Mouse (Mus musculus) hematopoietic stem cell, adult 5-6 weeks (primary cell): ENCODE data around the gene Ndufc1. TPM values are rescaled to one million over a fixed set of nuclear protein-coding genes. Genes with fewer than 3 reads are reported as not detected.
"Not testable (repeated sequence)": the region's sequence is repeated elsewhere in the genome, so short reads cannot be mapped to it uniquely, and the experiment has no call there.

Experiments used
- ATAC-seq, 2 experiments: fragments of 125-278 bp in 1 of 2; replicated peaks in 1 of 2; 2 replicates each; pipeline ENCODE4 v1.8.0; 2016 to 2017; ENCODE audit warnings: inconsistent platforms in 2 of 2, mild to moderate bottlenecking in 2 of 2, moderate number of reproducible peaks in 2 of 2, low read depth in 1 of 2, moderate TSS enrichment in 1 of 2; ENCODE audit not compliant: low FRiP score in 2 of 2, poor library complexity in 2 of 2, severe bottlenecking in 2 of 2, insufficient read depth in 1 of 2, low TSS enrichment in 1 of 2
- total RNA-seq: library from RNA; stranded (forward); fragments of 172-1452, 232-1000 nt; gene quantifications from 2 replicates; pipeline ENCODE4 v1.2.3, GENCODE M21; 2017

Gene Ndufc1
- total RNA-seq, 1 experiment from 2014 or later, result 90.6 TPM

DNA sequence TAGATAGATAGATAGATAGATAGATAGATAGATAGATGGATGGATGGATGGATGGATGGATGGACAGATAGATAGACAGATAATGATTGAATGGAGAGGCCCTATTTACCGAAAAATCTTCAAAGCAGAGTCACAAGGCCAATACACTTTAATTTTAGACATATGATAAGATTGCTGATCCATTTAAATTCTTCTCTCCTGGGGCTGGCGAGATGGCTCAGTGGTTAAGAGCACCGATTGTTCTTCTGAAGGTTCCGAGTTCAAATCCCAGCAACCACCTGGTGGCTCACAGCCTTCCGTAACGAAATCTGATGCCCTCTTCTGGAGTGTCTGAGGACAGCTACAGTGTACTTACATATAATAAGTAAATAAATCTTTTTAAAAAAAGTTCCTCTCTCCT, 53.8 kb downstream of the Ndufc1 start:
- not testable (repeated sequence) for ATAC-seq

Other genes starting within 250 kb of the Ndufc1 start
- gene Noct, start 184.5 kb downstream of the Ndufc1 start, total RNA-seq, result 2.5 and 3.9 TPM in 2 replicates
- 173 and 205 TPM in 2 replicates for gene Elf2, start 68.3 kb downstream of the Ndufc1 start, total RNA-seq
- gene Mgarp, start 12.2 kb downstream of the Ndufc1 start, total RNA-seq, result not detected in 2 replicates
- gene Naa15, start 6.2 kb upstream of the Ndufc1 start, total RNA-seq, result 76.8 and 131 TPM in 2 replicates
- gene Rab33b, start 74.9 kb upstream of the Ndufc1 start, total RNA-seq, result 19.1 and 20.3 TPM in 2 replicates
- 47.3 and 47.4 TPM in 2 replicates for gene Setd7, start 151.9 kb upstream of the Ndufc1 start, total RNA-seq